Mouse (Mus musculus): ENCODE data around the gene Cdk2ap2. TPM values are rescaled to one million over a fixed set of nuclear protein-coding genes. Genes with fewer than 3 reads are reported as not detected.
"Not testable (repeated sequence)": the region's sequence is repeated elsewhere in the genome, so short reads cannot be mapped to it uniquely, and the experiment has no call there.

The Cdk2ap2 gene
- total RNA-seq, 2 experiments from 2014 or later = 31.8 to 35.3 TPM

DNA sequence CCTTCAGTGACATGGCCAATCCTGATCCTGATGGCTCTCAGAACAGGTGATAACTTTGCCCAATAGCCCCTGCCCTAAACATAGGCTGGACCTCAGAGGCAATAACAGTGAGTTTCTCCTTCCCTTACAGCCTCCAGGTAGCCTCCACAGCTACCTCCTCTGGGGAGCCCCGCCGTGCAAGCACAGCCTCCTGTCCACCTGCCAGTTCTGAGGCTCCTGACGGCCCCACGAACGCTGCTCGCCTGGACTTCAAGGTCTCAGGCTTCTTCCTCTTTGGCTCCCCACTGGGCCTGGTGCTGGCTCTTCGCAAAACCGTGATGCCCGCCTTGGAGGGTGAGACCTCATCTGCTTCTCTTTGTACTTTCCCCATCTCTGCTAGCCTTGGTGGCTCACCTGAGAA lies 11.6 kb downstream of the Cdk2ap2 start:
- no peak for DNase-seq (ENCODE audit: low spot score in 2 of 2)
- intact Hi-C loops (cut with DNase I) = no loop called here

DNA sequence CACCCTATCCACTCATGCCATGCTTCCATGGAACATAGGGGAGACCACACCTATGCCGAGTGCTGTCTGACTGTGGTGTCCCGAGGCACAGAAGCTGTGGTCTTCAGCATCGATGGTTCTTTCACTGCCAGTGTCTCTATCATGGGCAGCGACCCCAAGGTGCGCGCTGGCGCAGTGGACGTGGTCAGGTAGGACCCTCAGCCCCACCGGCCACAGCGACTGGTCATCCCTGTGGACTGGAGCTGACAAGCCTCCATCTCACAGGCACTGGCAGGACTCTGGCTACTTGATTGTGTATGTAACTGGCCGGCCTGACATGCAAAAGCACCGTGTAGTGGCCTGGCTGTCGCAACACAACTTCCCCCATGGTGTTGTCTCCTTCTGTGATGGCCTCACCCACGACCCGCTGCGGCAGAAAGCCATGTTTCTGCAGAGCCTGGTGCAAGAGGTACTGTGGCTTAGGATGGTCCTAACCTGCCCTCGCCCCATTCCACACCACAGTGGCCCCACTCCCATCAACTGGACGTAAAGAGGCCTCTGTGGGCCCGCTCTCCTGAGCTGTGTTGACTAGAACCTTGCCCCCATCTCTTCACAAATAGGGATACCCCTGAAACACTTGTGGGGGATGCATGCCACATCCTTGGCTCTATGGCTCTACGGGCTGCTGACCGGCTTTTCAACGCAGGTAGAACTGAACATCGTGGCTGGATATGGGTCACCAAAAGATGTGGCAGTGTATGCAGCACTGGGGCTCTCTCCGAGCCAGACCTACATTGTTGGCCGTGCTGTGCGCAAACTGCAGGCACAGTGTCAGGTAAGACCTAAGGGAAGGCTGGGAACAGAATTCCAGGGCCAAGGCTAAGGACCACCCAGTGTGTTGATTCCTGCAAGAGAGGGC lies 15.3 kb downstream of the Cdk2ap2 start:
- no peak for DNase-seq (ENCODE audit: low spot score in 2 of 2)
- intact Hi-C loops (cut with DNase I) = no loop called here

DNA sequence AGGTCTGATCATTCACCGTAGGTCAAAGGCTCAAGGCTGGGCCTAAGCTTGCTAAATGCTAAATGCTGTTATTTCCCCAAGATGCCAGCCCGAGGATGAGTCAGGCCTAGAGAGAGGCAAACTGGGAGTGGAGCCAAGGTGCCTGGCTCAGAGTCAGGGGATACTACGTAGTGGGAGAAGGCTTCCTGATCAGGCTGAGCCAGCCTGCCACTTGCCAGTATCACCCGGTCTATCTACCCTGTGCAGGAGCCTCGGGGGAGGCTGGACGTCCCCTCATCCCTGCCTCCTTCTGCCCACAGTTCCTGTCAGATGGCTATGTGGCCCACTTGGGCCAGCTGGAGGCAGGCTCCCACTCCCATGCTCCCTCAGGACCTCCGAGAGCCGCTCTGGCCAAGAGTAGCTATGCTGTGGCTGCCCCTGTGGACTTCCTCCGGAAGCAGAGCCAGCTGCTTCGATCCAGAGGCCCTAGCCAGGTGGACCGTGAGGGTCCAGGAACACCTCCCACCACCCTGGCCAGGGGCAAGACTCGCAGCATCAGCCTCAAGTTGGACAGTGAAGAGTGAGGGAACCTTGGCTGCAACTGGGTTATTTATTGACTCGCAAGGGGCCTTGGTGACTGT lies 16.3 kb downstream of the Cdk2ap2 start:
- DNase-seq (ENCODE audit: low spot score in 2 of 2) = peak; percentile 61 to 90
- intact Hi-C loops (cut with DNase I) = no loop called here

DNA sequence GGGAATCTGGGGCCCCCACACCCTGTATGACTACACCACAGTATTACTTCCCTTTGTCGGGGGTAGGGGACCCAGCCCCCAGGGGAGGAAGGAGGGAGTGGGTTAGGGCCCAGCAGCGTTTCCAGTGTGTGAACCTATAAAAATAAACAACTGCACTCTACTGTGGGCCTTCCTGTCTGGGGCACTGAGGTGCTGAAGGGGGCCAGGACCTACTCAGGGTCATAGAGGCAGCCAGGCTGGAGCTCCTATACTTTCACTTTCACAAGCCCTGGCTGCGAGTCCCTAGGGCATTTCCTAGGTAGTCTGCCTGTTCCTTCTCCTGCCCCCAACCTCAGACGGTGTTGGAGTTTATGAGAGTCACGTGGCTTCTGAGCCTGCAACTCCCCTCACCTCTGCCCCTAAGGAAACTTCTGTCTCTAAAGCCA lies 16.8 kb downstream of the Cdk2ap2 start:
- DNase-seq (ENCODE audit: low spot score in 2 of 2) = no peak
- intact Hi-C loops (cut with DNase I) = no loop called here

DNA sequence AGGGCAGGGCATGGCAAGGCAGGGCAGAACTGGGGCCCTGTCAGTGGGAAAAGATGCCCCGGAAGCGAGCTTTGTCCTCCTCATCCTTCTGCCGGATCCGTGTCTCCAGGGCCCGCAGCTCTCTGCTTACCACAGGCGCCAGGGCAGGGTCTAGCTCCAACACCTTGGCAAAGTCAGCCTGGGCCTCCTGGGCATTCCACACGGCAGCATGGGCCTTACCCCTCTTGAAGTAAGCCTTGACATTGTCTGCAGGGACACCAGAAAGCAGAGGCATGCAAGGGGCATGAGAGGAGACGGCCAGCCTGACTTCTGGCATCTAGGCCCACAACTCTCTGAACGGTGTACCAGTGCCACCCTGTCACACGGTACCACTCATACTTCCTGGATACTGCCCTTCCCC lies 17.6 kb downstream of the Cdk2ap2 start:
- DNase-seq (ENCODE audit: low spot score in 2 of 2) = no peak
- intact Hi-C loops (cut with DNase I) = no loop called here

DNA sequence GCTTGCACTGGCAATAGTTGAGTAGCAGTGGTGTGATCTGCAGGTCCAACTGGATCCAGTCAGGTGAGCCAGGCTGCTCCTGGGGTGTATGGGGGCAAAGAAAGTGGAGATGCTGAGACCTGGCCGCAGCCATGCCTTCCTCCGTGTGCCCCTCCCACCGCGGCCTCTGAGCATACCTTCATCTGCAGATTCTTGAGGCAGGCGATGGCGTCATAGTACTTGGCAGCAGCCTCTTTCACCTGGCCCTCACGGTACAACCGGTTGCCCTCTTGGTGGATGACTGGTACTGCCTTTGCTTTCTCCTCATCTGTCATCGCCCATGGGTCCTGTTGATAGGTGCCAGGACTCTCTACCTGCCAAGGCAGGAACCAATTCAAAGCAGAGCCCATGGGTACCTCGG lies 18.2 kb downstream of the Cdk2ap2 start:
- no peak for DNase-seq (ENCODE audit: low spot score in 2 of 2)
- intact Hi-C loops (cut with DNase I) = no loop called here

DNA sequence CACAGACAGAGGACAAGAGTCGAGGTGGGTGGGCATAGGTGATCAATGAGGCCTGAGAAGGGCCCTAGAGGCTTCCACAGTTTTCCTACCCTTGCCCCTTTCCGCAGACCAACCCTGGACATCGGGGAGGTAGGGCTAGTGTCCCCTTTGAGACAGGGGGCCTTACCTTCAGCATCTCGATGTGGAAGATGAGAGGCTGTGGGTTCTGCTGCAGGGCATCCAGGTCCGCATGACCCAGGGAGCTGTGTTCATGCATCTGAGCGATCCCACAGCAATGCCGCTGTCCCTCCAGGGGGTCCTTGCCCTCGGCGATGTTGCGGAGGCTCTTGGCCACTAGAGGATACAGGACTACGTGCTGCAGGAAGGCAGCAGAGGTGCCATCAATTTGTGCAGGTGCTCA lies 18.8 kb downstream of the Cdk2ap2 start:
- intact Hi-C loops (cut with DNase I) = no loop called here
- DNase-seq (ENCODE audit: low spot score in 2 of 2) = no peak

DNA sequence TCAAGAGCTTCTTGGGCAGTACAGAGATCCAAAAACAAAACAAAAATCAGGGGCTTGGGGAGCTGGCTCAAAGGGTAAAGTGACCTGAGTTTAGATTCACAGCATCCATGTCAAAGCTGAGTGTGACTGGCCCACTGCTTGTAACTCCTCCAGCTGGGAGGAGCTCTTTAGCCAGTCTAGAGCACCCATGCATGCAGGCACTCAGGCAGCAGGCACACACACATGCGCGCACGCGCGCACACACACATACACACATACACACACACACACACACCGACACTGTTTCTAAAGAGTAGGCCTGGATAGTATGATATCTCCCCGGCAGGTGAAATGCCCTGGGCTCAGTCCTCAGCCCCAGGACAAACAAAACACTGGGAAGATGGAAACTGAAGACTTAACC lies 20.0 kb downstream of the Cdk2ap2 start:
- no peak for DNase-seq (ENCODE audit: low spot score in 2 of 2)
- intact Hi-C loops (cut with DNase I) = no loop called here

DNA sequence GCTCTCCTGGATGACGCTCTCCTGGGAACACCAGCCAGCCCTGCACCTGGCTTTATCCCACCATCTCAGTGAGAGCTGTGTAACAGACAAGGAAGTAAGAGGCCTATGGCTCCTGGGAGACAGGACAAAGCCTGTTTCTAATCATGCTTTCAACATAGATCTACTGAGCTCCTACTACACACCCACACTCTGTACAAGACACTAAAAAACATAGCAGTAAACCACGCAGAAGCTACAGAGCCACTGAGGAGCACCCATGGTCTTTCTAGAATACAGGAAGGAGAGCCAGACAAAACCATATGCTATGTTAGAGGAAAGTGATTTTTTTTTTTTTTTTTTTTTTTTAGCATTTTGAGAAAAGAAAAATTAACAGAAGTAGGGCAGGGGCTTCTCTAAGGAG lies 21.4 kb downstream of the Cdk2ap2 start:
- DNase-seq (ENCODE audit: low spot score in 2 of 2) = peak in 1 of 2 experiments; percentile 58
- intact Hi-C loops (cut with DNase I) = no loop called here

DNA sequence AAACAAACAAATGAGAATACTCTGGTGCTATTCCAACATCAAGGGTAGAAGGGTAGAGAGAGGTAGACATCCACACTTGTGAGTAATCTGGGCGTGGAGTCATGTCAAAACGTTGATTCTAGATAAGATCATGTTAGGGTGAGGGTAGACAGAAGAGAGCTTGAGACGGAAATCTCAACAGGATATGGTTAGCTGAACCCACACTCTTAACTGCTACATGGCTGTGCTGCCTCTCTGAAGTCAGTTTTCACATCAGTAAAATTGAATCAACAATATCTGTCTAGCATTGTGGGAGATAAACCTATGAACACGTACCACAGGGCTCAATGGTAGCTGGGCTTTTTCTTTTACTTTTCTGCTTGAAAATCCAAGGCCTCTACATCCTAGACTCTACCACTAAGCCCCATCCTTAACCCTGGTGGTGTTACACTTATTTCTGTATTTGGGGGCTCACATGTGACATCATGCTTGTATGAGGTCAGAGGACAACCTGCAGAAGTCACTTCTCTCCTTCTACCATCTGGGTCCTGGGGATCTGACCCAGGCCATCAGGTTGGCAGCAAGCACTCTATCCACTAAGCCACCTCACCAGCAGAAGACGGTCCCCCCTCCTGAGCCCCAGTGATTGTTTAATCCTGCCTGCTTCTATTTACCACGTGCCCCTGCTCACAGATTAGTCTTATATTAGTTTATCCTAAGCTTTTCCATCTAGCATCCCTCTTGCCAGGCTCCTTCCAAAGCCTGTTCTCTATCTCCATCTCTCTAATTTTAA lies 22.9 kb downstream of the Cdk2ap2 start:
- no peak for DNase-seq (ENCODE audit: low spot score in 2 of 2)
- intact Hi-C loops (cut with DNase I) = no loop called here

DNA sequence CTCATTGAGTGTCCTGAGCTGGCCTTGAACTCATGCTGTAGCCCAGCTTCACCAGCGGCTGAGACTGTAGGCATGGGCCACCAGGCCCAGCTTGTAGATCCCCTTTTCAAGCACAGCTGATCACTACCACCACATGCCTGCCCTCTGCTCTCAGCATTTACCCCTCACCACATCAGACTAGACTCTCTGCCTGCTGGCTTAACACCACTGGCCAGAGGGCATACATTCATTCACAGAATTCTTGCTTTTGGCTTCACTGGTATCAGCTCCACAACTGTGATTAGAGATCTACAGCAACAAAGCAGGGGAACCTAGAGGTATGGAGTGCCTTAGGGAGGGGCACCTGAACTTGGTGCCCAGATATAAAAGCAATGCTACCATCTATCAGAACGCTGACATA lies 23.5 kb downstream of the Cdk2ap2 start:
- intact Hi-C loops (cut with DNase I) = no loop called here
- DNase-seq (ENCODE audit: low spot score in 2 of 2) = no peak

DNA sequence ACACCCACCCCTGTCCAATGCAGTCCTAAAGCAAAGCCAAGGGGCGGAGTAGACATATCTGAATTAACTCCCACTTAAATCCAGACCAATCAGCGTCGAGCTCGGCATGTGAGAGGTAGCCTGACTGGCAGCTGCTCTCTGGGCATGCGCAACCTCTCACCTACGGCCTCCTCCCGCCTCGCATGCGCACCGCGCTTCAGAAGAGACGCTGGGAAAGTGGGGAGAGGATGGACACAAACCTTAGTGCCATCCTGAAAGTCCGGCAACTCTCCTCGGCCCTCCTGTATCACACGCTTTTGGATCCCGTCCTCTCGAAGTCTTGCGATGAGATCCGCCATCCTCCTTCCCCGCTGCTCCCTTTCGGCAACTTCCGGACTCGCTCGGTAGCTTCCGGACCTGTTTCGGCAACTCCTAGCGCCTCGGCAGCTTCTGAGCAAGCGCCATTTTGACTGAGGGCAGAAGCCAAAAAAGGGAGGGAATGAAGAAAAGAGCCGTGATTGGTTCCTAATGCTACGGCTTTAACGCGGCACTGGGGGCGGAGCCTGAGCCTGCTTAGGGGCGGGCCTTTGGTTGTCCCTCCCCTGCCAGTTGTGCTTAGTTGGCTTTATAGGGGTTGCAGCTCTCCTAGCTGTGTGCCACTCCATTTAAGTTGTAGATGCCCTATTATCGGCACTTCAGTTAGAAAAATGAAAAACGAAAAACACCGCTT lies 24.3 kb downstream of the Cdk2ap2 start:
- intact Hi-C loops (cut with DNase I) = no loop called here
- DNase-seq (ENCODE audit: low spot score in 2 of 2) = peak; percentile 97 to 99

DNA sequence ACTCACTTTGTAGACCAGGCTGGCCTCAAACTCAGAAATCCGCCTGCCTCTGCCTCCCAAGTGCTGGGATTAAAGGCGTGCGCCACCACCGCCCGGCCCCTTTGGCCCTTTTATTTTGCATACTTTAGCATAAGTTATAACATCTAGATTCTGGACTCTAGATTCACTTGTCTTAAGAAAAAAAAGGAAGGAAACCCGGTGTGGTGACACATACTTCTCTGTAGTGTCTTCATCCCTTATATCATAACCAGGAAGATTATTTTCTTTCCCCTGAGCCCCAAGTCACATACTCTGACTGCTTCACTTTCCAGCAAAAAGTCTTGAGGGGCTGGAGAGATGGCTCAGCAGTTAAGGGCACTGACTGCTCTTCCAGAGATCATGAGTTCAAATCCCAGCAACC lies 24.9 kb downstream of the Cdk2ap2 start:
- intact Hi-C loops (cut with DNase I); DNase-seq (ENCODE audit: low spot score in 2 of 2): not testable (repeated sequence)

DNA sequence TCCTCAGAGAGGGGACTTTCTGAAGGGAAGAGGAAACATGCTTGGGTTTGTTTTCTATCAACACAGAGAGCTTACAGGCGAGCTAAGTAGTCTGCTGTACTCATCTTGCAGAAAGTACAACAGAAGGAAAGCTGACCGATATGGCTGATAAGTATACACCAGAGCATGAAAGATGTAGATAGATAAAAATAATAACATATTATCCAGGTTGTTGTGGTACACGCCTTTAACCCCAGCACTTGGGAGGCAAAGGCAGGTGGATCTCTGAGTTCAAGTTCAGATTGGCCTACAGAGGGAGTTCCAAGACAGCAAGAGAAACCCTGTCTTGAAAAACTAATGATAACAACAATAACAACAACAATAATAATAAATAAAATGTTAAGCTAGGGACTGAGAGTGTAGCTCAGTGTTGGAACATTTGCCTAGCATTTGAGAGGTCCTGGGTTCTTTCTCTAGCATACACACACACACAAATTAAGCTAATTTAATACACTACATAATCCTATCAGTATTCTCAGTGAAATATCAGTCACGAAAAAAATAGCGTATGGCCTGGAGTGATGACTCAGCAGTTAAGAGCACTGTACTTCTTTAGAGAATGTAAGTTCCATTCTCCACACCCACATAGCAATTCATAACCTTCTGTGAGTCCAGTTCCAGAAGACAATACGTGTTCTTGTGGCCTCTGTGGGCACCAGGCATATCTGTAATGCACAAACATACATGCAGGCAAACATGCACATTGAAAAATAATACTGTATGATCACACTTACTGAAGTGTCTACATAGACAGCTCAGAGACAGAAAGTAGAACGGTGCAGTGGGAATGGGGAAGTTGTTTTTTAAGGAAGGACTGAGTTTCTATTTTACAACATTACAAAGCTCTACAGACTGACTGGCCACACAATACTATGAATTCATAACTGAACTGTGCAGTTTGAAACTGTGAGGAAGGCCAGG lies 25.7 kb downstream of the Cdk2ap2 start:
- intact Hi-C loops (cut with DNase I) = no loop called here
- DNase-seq (ENCODE audit: low spot score in 2 of 2) = no peak

DNA sequence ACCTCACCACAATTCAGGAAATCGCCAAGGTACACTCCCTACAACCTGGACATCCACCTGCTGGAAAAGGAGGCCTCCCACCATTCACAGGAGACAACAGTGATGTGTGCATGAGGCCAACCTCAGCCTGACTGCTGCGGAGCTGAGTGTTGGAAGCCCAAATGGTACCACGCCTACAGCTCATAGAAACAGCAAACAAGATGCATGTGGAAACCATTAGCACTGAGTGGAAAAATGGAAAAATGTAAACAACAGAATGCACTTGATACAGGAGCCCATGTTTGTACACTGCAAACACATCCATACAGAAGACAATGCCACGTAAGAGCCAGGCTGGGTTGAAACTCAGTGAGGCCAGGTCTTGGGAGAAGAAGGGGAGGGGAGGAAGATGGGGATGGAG lies 27.4 kb downstream of the Cdk2ap2 start:
- intact Hi-C loops (cut with DNase I) = no loop called here
- no peak for DNase-seq (ENCODE audit: low spot score in 2 of 2)

DNA sequence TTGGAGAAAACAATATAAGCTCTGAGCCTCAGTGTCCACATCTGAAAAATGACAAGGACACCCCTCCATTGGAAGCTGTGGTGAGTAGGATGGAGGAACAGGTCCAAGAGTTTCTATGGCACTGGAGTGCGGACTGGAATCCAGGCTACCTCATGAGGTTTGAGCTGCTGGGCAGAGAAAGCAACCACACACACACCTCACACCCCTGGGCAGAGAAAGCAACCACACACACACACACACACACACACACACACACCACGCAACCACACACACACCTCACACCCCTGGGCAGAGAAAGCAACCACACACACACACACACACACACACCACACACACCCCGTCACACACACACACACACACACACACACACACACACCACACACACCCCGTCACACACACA lies 28.3 kb downstream of the Cdk2ap2 start:
- peak in 1 of 2 experiments; percentile 42 for DNase-seq (ENCODE audit: low spot score in 2 of 2)
- intact Hi-C loops (cut with DNase I) = loop anchor here (5.0 kb wide), 2 partner anchors 77 to 102 kb away; partner anchors contain the start of gene Rad9a

DNA sequence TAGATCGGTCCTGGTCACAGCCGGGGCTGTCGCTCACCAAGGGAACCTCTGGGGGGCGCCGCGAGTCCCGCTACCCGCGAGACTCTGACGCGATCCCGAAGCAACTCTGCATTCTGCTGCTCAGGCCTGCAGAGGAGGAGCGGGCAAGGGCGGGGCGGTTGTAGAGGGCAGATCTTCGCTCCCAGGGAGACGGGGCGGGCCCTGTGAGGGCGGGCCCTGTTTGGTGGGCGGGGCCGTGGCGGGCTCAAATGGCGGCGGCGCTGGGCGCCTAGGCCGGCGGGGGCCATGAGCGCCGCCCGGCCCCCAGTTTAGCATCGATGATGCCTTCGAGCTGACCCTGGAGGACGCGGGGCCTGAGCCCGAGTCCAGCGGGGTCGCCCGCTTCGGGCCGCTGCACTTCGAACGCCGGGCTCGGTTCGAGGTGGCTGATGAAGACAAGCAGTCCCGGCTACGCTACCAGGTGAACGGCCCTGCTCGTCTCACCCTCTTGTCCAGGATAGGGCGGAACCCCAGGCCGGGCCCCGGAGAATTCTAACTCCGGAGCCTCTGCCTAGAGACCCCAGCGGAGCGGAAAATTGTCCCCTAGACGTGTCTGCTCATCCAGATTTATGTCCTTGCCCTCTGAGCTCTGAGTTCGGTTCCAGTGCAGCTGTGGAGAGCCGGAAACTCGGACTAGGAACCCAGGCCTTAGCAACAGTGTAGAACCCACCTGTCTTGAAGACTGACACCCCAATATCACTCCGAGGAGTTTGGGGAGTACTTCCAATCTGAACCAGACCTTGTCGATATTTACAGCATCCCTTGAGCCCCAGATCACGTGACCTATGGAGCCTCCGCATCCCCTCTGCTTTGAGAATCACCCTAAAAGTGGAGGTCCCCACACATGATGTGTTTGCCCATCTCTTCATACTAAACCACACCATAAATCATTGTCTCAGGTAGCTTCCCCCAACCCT lies 29.0 kb downstream of the Cdk2ap2 start, which contains the start of gene Aip:
Gene Aip, minus strand, starts transcription at position 118 of the 956 bp plus-strand sequence.
- intact Hi-C loops (cut with DNase I) = loop anchor here (2.0 to 5.0 kb wide), 3 partner anchors 37 to 101 kb away; partner anchors contain the start of genes Rad9a and Rps6kb2
- DNase-seq (ENCODE audit: low spot score in 2 of 2) = peak; percentile 96 to 99
